Mouse (Mus musculus) c-Kit-positive CD71-negative TER-119-negative erythroid progenitor cells, embryonic 14.5 days (primary cell): ENCODE data around the gene Rbm42.

Experiments used
- DNase-seq: peaks from one replicate; pipeline ENCODE4 v3.0.0-alpha.2; 2013; ENCODE audit warnings: low read depth

Rbm42 gene

DNA sequence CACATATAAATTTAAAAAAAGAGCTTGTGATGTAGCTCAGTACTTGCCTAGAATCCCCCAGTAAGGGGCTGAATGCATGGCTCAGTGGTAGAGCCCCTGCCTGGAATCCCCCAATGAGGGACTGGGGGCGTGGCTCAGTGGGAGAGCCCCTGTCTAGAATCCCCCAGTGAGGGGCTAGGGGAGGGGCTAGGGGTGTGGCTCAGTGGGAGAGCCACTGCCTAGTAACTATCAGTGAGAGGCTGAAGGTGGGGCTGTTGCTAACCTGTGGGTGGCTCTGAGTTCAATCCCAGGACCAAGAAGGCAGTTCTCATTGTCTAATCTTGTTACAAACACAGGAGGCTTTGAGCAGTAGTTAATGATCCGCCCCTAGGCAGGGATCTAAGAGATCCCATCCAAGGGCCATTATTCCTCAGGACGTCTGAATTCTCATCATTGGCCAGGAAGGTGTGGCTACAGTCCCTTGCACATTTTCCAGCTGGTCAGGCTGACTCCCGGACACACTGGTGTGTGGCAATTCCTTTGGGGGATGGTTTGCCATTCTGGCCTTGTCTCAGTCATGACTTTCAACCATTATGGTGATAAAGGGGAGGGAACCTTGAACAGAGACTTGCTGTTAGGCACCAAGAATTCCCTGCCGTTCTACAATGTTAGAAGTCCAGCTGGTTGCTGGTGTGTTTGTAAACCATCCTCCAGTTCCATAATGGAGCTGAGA lies 34.9 kb downstream of the Rbm42 start:
- no peak for DNase-seq

DNA sequence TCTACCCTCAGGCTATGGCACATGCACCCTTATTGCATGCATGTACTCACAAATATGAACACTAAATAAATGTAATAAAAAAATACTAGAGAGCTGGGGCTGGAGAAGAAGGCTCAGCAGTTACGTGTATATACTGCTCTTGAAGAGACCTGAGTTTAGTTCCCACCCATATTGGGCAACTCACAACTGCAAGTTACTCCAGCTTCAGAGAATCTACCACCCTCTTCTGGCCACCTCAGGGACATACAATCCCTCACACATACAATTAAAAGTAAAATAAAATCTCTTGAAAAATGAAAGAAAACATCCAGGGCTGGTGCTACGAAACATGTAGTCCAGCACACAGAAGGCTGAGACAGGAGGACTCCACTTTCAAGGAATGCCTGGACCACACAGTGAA lies 35.7 kb downstream of the Rbm42 start:
- no peak for DNase-seq

DNA sequence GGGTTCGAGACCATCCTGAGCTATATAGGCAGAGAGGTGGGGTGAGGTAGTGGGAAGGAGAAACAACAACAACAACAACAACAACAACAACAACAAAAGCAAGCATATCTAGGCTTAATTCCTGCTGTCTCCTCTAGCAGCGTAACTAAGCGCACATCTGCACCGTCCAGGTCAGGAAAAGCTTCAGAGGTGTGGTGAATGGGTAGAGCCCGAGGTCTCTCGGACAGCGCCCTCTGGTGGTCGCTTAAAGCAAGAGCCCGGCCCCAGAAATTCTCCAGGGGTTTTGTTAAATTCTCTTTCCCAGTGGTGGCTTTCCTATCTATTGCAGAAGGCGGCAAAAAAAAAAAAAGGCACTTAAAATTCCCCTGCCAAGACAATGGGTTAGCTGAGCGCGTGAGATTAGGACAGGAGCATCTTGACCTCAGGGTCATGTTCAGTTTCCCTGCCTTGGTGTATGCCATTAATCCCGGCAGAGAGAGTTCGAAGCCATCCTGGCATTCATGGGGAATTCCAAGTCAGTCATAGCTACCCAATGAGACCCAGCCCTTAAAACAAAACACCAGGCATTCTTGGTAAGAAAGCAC lies 36.5 kb downstream of the Rbm42 start:
- DNase-seq, result peak; percentile 60

GRCm38 (mm10) chr7:30612654-30613402 lies 37.3 kb downstream of the Rbm42 start, which contains the start of gene Upk1a:
TSS of gene Upk1a (minus strand) at chr7:30612847.
- no peak for DNase-seq

GRCm38 (mm10) chr7:30610043-30610442 lies 40.1 kb downstream of the Rbm42 start:
- no peak for DNase-seq

DNA sequence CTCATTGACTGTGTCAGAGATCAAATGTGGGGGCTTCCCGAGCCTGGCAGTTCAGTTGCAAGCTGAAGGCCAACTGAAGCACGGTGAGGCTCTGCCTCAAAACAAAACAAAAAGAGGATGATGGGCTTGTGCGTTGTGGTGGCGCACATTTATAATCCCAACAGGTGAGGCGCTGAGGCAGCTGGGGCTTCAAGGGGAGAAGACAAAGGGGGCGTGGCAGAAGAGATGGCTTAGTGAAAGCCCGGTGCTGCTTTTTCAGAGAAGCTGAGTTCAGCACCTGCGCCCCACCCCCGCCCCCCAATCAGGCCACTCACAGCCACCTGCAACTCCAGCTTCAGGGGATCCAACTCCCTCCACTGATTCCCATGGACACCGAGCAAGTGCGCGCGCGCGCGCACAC lies 41.6 kb downstream of the Rbm42 start:
- DNase-seq, result no peak

GRCm38 (mm10) chr7:30607706-30608309 lies 42.3 kb downstream of the Rbm42 start:
- peak; percentile 57 for DNase-seq

DNA sequence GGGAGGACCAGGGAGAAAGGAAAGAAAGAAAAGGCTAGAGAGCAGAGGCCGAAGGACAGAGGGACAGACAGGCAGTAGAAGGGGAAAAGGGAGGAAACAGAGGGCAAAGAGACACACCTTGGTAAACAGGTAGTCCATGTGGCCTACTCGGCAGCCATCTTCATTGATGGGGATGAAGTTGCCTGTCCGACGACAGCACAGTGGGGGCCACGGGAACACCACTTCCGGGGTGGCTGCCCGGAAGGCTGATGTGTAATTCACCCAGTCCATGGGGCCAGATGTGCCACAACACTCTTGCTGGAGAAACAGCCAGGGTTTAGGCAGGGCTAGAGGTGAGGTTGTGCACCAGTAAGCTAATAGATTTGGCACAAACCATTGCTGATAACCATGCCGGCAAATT lies 45.2 kb downstream of the Rbm42 start:
- no peak for DNase-seq

DNA sequence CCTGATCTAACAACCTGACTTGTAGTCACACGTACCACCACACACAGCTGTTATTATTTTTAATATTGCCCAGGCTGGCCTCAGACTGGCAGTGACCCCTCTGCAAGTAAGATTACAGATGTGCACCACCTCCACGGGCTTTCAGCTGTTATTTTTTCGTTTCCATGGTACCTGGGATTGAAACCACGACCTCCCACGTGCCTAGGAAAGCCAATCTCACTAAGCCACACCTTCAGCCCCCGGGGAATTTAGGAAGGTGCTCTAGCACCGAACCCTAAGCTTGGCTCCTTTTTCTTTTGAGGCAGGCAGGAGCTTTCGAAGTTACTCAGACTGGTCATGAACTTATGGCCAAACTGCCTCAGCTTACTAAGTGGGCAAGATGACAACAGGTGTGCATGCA lies 45.7 kb downstream of the Rbm42 start:
- no peak for DNase-seq

DNA sequence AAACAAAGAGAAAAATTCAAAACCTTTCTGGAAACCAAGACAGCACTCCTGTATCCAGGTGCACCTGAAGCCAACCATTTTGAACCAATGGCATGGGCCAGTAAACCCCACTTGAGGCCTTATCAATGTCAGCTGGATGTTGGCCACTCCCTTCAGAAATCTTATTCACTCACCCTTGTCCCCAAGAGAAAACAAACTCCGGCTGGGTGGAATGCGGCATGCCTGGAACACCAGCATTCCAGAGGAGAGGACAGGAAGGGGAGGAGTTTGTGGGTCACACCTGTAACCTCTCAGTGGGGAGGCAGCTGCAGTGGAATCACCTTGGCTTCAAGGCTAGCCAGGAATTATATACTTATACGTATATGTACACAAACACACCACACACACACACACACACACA lies 47.5 kb downstream of the Rbm42 start:
- DNase-seq, result no peak

DNA sequence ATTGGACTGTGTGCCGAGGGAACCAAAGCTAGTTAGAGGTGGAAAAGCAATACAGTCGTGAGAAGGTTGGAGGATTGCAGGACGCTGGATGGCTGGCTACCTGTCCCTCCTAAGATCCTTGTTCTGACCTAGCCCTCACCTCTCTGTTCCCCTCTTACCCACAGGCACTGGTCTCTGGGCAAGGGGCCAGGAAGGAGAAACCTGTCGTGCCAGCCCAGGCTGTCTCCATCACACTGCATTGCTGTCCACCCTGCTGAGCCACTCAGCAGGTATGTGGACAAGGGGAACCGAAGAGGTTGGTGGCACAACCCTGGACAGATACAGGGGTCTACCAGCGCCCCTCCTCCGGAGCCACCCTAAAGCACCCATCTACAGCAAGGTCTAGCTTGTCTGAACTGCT lies 49.5 kb downstream of the Rbm42 start:
- DNase-seq, result no peak

GRCm38 (mm10) chr7:30599933-30600353 lies 50.2 kb downstream of the Rbm42 start:
- peak; percentile 73 for DNase-seq

GRCm38 (mm10) chr7:30598786-30599185 lies 51.3 kb downstream of the Rbm42 start, which contains the start of gene Zbtb32:
TSS of gene Zbtb32 (minus strand) at chr7:30598909.
- no peak for DNase-seq

GRCm38 (mm10) chr7:30596811-30597210 lies 53.3 kb downstream of the Rbm42 start:
- DNase-seq, result no peak

GRCm38 (mm10) chr7:30596093-30596492 lies 54.0 kb downstream of the Rbm42 start:
- no peak for DNase-seq

GRCm38 (mm10) chr7:30594510-30595024 lies 55.5 kb downstream of the Rbm42 start:
- DNase-seq, result no peak

DNA sequence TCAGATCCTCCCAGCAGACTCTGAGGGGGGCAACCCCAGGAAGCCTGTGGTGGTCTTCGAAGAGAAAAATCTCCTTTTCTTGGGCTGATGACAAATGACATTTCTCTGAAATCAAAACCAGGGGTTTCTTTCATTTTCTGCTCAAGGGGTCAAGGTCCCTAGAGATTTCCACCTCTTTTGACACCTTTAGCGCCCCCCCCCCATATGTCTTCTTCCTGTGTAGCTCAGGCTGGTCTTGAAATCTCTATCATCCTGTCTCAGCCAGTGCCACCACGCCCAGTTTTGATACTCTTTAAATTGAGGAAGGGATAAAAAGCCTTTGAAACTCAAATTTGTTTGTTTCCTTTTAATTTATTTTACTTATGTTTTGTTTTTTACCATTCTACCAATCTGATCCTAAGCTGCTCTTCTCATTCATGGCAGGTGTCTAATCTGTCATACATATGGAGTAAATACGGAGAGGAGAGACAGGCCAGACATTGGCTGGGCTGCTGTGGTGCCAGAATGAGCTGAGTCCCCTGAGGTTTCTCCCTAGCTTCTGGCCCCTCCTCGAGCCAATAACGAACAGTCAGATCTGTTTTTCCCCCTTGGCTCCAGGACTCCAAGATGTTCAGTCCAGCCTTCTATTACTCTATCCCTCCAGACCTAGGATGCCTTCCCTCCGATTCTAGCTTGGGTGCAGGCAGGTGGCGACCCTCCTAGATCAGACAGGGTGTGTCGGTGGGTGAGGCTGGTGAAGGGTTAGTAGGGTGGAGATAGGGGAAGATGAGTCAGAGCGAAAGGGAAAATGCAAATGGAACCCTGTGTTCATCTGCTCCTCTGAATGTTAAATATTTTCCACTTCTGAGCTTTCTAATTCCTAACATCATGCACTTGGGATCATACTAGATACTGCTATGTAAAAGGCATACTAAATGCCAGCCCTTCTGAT lies 56.3 kb downstream of the Rbm42 start:
- no peak for DNase-seq

DNA sequence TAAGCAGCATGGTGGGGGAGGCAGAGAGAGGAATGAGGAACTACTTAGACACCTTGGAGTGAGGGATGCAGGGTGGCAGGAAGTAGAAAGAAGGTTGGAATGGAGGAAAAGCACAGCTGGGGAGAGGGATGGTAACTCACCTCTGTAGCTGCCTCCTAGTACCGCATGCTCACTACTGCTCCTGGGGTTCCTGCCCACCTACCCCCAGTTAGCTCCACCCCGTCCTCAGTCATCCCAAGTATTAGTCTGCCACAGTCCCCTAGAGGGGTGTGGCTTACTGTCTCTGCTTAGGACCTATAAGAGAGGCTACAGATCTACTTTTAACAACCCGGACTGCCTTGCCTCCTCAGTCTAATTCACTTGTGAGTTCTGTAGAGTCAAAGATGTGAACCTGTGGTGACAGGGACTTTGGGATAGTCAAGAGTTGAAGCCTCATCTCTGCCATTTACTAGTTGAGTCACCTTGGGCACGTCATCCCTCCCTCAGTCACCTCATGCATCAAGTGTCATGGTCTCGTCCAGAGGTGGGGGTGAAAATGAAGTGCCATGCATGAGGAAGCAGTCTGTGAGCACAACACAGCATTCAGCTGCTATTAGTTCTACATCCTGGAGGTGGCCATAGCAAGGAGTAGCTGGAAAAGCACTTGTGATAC lies 57.2 kb downstream of the Rbm42 start:
- no peak for DNase-seq

DNA sequence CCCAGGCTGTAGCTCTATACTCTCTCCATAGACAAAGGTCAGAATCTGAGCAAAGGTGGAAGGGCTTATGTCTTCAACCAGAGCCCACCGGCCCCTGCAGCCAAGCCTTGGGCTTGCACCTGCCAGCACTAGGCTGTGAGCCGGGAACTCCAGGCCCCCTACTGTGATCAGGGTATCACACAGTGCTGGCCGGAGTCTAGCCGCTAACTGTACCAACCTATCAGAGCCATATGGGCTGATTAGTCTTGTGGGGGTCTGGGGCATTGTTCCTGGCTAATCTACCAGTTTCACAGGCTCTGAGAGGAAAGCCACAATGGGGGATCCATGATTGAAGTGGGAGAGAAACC lies 58.5 kb downstream of the Rbm42 start:
- DNase-seq, result no peak
